Mouse (Mus musculus): ENCODE results near the gene Diaph3. TPM values are rescaled to one million over a fixed set of nuclear protein-coding genes. Genes with fewer than 3 reads are reported as not detected.

Diaph3 gene
- polyA plus RNA-seq, 1 experiment from 2014 or later = 7.4 TPM

DNA sequence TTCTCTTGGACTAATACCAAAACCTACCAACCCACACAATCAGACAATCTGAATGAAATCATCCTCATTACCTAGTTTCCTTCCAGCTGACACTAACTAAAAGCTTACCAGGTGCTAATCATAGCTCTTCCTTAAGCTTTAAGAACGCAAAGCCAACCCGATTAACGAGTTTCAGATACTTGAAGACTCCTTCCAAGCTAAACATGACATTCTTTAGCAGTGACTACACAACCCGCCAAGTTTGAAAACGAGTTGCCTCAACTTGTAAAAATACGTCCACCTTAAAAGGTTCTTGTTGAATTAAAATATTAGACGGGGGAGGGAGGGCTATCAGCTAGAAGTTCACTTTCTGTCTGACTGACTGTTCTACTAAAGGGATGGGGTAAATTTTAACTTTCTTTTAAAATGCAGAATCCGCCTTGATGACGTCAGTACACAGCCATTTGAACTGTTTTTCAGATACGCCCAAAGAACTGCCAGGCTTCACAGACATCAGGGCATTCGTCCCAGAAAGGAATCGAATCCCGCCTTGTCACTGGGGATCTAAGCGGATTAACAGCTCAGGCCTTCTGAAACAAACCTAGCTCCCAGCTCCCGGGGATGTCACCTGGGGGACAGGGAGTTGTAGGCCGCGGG lies 590 bp downstream of the Diaph3 start:
- no peaks in the 10 kb centered on the region for H3K9me3 ChIP-seq (ENCODE audit: control insufficient read depth, low read length)
- peak overlapping the region; percentile 75 for H3K4me3 ChIP-seq (ENCODE audit: low read depth, low read length)
- peak overlapping the region; percentile 74 for H3K9ac ChIP-seq (ENCODE audit: low read length)
- no peaks in the 10 kb centered on the region for H3K27me3 ChIP-seq (ENCODE audit: control insufficient read depth, insufficient read depth, low read length)
- 6% methylated on average over 17 of the region's 17 CpGs for WGBS
- no peak overlapping the region for H3K27ac ChIP-seq (ENCODE audit: low read depth, low read length)
- H3K36me3 ChIP-seq (ENCODE audit: control insufficient read depth, insufficient read depth, low read length) = no peaks in the 10 kb centered on the region
- H3K4me2 ChIP-seq = peak overlapping the region; percentile 81
- DNase-seq (ENCODE audit: low spot score, missing footprints) (peak; percentile 88), ATAC-seq (ENCODE audit: low FRiP score) (no peak; the same call in 1 of the 2 replicates)
- peaks cover 5% of the 10 kb centered on the region; the same call in 1 of the 2 replicates for H3K4me1 ChIP-seq (ENCODE audit: control insufficient read depth, insufficient read depth, low read length)

DNA sequence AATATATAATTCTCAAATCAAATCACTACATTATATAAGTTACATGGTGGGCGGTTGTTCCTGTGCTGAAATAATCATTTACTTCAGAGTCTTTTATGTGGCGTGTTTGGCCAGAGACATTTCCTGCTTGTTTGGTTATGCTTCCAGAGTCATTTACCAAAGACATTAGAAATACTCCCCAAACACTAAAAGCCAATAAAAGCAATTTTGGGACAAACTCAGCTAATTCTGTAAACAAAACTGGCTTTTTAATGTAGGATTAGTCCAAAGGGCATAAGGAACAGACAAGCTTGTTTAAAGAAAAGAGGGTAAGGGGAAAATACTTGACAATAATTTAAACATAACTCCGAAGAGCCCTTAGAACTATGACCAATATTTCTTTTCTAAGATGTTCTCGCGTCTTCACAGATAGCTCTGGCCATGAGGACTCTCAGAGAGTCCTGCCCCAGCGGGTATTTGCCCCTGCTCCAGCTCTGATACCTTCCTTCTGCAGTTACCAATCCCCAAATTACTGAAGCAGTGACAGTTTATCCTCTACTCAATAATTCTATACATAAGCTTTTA lies 14.9 kb downstream of the Diaph3 start:
- no peak for ATAC-seq (ENCODE audit: low FRiP score)
- H3K4me1 ChIP-seq (ENCODE audit: control insufficient read depth, insufficient read depth, low read length) = peaks cover 2% of the 10 kb centered on the region; the same call in 1 of the 2 replicates
- 93% methylated on average over 6 of the region's 6 CpGs for WGBS
- no peak overlapping the region for H3K4me2 ChIP-seq
- H3K9me3 ChIP-seq (ENCODE audit: control insufficient read depth, low read length) = no peaks in the 10 kb centered on the region
- H3K4me3 ChIP-seq (ENCODE audit: low read depth, low read length) = no peak overlapping the region
- no peaks in the 10 kb centered on the region for H3K36me3 ChIP-seq (ENCODE audit: control insufficient read depth, insufficient read depth, low read length)
- H3K27ac ChIP-seq (ENCODE audit: low read depth, low read length) = no peak overlapping the region
- DNase-seq (ENCODE audit: low spot score, missing footprints) = peak; percentile 72
- no peak overlapping the region for H3K9ac ChIP-seq (ENCODE audit: low read length)
- no peaks in the 10 kb centered on the region for H3K27me3 ChIP-seq (ENCODE audit: control insufficient read depth, insufficient read depth, low read length)

DNA sequence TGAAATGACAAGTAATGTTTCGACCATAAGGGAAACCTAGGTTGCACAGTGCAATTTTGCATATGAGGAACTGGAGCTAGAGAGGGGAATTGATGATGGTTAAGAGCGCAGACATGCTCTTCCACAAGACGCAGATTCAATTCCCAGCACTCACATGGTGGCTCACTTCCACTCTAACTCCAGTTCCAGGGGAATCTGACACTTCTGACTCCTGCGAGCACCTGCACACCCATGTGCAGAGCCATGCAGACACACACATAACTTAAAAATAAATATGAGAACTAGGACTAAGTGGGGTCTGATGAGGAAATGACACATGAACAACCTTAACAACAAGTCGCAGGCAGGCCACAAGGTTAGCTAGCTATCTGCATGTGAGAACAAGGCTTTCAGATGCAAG lies 15.5 kb downstream of the Diaph3 start:
- H3K36me3 ChIP-seq (ENCODE audit: control insufficient read depth, insufficient read depth, low read length) = no peaks in the 10 kb centered on the region
- ATAC-seq (ENCODE audit: low FRiP score) = no peak

DNA sequence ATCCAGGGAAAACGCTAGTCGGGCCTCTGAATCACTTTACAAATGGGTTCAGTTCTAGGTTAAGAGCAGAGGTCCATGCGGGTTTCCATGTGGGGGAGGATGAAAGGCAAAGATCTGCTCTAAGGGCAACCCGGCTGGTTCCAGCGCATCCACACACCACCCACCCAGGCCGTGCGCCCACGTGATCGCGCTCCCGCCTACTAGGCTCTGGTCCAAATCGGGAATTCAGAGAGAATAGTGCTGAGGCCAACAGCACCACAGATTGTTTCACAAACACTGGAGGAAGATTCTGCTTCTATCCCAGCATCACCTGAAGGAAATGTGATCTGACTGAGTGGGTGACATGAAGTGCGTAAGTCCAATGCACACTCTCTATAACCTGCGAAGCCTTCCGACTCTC lies 17.9 kb downstream of the Diaph3 start:
- Histone ChIP-seq H3K9me3 (ENCODE audit: control insufficient read depth, low read length) (no peaks in the 10 kb centered on the region), H3K27ac (ENCODE audit: low read depth, low read length) (no peak overlapping the region), H3K4me3 (ENCODE audit: low read depth, low read length) (no peak overlapping the region), H3K27me3 (ENCODE audit: control insufficient read depth, insufficient read depth, low read length) (no peaks in the 10 kb centered on the region), H3K4me1 (ENCODE audit: control insufficient read depth, insufficient read depth, low read length) (peaks cover 2% of the 10 kb centered on the region; the same call in 1 of the 2 replicates), H3K36me3 (ENCODE audit: control insufficient read depth, insufficient read depth, low read length) (no peaks in the 10 kb centered on the region), H3K4me2 (no peak overlapping the region), H3K9ac (ENCODE audit: low read length) (no peak overlapping the region)
- 91% methylated on average over 15 of the region's 15 CpGs for WGBS
- DNase-seq (ENCODE audit: low spot score, missing footprints) (no peak), ATAC-seq (ENCODE audit: low FRiP score) (0 out of 2 replicates have a peak, but pooled peaks have one; percentile 42)

More for the DNA sequence above, 15.5 kb downstream of the Diaph3 start:
- H3K9me3 ChIP-seq (ENCODE audit: control insufficient read depth, low read length) = no peaks in the 10 kb centered on the region
- H3K27me3 ChIP-seq (ENCODE audit: control insufficient read depth, insufficient read depth, low read length) = no peaks in the 10 kb centered on the region
- no peak overlapping the region for H3K4me2 ChIP-seq
- H3K4me1 ChIP-seq (ENCODE audit: control insufficient read depth, insufficient read depth, low read length) = peaks cover 2% of the 10 kb centered on the region; the same call in 1 of the 2 replicates
- H3K9ac ChIP-seq (ENCODE audit: low read length) = no peak overlapping the region
- H3K4me3 ChIP-seq (ENCODE audit: low read depth, low read length) = no peak overlapping the region
- 92% methylated on average over 5 of the region's 5 CpGs for WGBS
- peak; percentile 35 for DNase-seq (ENCODE audit: low spot score, missing footprints)
- H3K27ac ChIP-seq (ENCODE audit: low read depth, low read length) = no peak overlapping the region

DNA sequence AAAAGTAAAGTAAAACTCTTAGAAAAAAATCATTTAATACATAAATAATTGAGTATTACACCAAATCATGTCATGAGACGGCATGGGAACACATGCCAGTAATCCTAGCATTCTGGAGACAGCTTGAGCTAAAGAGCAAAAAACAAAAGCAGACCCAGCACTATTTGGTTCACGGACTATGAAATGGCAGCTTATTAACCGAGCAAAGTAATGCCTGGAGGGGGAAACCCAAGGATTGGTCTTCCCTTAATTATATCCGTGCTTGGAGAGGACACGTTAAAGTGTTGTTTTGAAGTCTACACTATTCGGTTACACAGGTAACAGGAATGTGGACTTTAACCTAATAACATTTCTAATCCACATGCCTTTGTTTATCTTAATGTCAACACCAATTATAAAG lies 19.2 kb downstream of the Diaph3 start:
- DNase-seq (ENCODE audit: low spot score, missing footprints) = peak; percentile 79
- peaks cover 2% of the 10 kb centered on the region; the same call in 1 of the 2 replicates for H3K4me1 ChIP-seq (ENCODE audit: control insufficient read depth, insufficient read depth, low read length)

DNA sequence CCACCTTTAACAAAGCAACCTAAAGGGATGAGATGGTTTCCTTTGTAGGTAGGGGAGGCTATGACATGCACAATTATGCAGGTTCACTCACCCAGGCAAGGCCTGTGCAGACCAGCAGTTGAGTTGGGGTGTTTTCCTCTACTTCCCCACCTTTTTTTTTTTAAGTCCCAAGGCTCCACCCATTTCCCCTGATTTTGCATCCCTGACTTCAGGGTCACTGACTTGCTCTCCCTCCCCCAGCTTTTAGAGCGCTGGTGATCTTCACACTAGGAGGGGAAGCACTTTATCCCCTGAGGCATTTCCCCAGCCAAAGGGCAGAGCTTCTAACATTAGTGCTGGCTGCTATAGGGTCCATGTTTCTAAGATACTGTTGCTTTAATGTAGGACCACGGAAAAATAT lies 30.4 kb downstream of the Diaph3 start:
- WGBS = 18% methylated on average over 2 of the region's 2 CpGs
- DNase-seq (ENCODE audit: low spot score, missing footprints) (peak; percentile 53), ATAC-seq (ENCODE audit: low FRiP score) (no peak)
- H3K36me3 ChIP-seq (ENCODE audit: control insufficient read depth, insufficient read depth, low read length) = no peaks in the 10 kb centered on the region
- no peak overlapping the region for H3K4me3 ChIP-seq (ENCODE audit: low read depth, low read length)
- H3K9me3 ChIP-seq (ENCODE audit: control insufficient read depth, low read length) = no peaks in the 10 kb centered on the region
- H3K9ac ChIP-seq (ENCODE audit: low read length) = no peak overlapping the region
- no peaks in the 10 kb centered on the region for H3K27me3 ChIP-seq (ENCODE audit: control insufficient read depth, insufficient read depth, low read length)
- 0 out of 2 replicates have a peak, but pooled peaks cover 2% of the 10 kb centered on the region for H3K4me1 ChIP-seq (ENCODE audit: control insufficient read depth, insufficient read depth, low read length)
- no peak overlapping the region for H3K4me2 ChIP-seq
- H3K27ac ChIP-seq (ENCODE audit: low read depth, low read length) = no peak overlapping the region

More for the DNA sequence above, 19.2 kb downstream of the Diaph3 start:
- Histone ChIP-seq H3K4me2 (no peak overlapping the region), H3K27ac (ENCODE audit: low read depth, low read length) (no peak overlapping the region), H3K9me3 (ENCODE audit: control insufficient read depth, low read length) (no peaks in the 10 kb centered on the region), H3K27me3 (ENCODE audit: control insufficient read depth, insufficient read depth, low read length) (no peaks in the 10 kb centered on the region), H3K4me3 (ENCODE audit: low read depth, low read length) (no peak overlapping the region), H3K36me3 (ENCODE audit: control insufficient read depth, insufficient read depth, low read length) (no peaks in the 10 kb centered on the region), H3K9ac (ENCODE audit: low read length) (no peak overlapping the region)
- 59% methylated on average over 6 of the region's 6 CpGs for WGBS
- ATAC-seq (ENCODE audit: low FRiP score) = no peak

DNA sequence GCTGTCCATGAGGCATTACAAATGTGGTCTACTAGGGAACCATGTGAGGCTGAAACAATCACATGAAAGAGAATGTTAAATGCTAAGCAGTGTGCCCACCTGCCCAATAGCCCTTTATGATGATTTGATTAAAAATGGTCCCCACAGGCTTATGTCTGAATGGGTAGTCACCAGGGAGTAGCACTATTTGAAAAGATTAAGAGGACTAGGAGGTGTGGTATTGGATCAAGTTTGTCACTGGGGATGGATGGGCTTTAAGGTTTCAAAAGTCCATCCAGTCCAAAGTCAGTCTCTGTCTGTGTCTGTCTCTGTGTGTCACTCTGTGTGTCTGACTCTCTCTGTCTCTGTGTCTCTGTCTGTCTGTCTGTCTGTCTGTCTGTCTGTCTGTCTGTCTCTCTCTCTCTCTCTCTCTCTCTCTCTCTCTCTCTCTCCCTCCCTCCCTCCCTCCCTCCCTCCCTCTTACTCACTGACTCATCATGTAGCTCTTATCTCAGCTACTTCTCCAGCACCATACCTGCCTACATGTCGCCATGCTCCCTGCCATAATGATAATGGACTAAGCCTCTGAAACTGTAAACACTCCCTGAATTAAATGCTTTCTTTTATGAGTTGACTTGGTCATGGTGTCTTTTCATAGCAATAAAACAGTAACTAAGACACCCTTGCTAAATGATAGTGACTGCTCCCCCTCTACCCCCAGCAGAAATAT lies 41.5 kb downstream of the Diaph3 start:
- DNase-seq (ENCODE audit: low spot score, missing footprints) (no peak), ATAC-seq (ENCODE audit: low FRiP score) (no peak)
- Histone ChIP-seq H3K36me3 (ENCODE audit: control insufficient read depth, insufficient read depth, low read length) (no peaks in the 10 kb centered on the region), H3K4me3 (ENCODE audit: low read depth, low read length) (no peak overlapping the region), H3K27ac (ENCODE audit: low read depth, low read length) (no peak overlapping the region), H3K9ac (ENCODE audit: low read length) (no peak overlapping the region), H3K4me2 (no peak overlapping the region), H3K4me1 (ENCODE audit: control insufficient read depth, insufficient read depth, low read length) (no peaks in the 10 kb centered on the region), H3K9me3 (ENCODE audit: control insufficient read depth, low read length) (no peaks in the 10 kb centered on the region), H3K27me3 (ENCODE audit: control insufficient read depth, insufficient read depth, low read length) (no peaks in the 10 kb centered on the region)
- WGBS = 87% methylated on average over 1 of the region's 1 CpGs

DNA sequence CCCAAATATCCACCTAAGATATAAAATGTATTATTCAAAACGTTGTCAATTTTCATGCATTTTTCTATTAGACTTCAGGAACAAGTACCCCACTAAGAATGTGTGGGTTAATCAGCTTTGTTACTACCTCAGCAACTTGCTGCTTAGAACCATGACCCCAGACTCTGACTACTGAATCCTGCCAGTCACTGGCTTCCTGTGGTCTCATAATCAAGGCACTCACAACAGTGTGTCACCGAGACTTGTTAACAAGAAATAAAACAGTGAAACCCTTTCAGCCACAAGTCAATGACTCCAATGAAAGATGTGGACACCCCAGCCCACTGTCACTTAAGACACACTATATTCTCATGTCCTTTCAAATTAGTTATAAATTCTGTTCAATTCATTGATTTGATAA lies 42.9 kb downstream of the Diaph3 start:
- Histone ChIP-seq H3K4me2 (no peak overlapping the region), H3K9ac (ENCODE audit: low read length) (no peak overlapping the region), H3K27me3 (ENCODE audit: control insufficient read depth, insufficient read depth, low read length) (no peaks in the 10 kb centered on the region), H3K4me3 (ENCODE audit: low read depth, low read length) (no peak overlapping the region), H3K36me3 (ENCODE audit: control insufficient read depth, insufficient read depth, low read length) (no peaks in the 10 kb centered on the region), H3K4me1 (ENCODE audit: control insufficient read depth, insufficient read depth, low read length) (no peaks in the 10 kb centered on the region), H3K9me3 (ENCODE audit: control insufficient read depth, low read length) (no peaks in the 10 kb centered on the region), H3K27ac (ENCODE audit: low read depth, low read length) (no peak overlapping the region)
- ATAC-seq (ENCODE audit: low FRiP score) (no peak), DNase-seq (ENCODE audit: low spot score, missing footprints) (no peak)
- 86% methylated on average over 2 of the region's 2 CpGs for WGBS

DNA sequence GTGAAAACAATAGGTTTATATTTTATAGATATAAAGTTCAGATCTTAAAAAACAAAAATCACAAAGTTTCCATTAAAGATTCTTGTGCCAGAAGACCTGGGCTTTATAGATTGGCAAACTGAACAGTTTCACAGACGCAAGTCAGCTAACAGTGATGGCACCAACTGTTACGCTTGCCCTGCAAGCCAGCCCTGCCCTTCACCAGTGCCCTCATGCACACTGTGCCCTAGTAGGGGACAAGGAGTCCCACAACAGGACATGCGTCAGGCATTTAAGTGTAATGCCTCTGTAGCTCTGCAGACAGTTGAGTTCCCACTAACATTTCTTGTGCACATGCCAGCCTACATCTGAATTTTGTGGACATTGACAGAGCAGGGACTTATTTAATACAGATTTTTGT lies 49.5 kb downstream of the Diaph3 start:
- Histone ChIP-seq H3K27ac (ENCODE audit: low read depth, low read length) (no peak overlapping the region), H3K27me3 (ENCODE audit: control insufficient read depth, insufficient read depth, low read length) (no peaks in the 10 kb centered on the region), H3K9me3 (ENCODE audit: control insufficient read depth, low read length) (no peaks in the 10 kb centered on the region), H3K4me2 (no peak overlapping the region), H3K36me3 (ENCODE audit: control insufficient read depth, insufficient read depth, low read length) (no peaks in the 10 kb centered on the region), H3K9ac (ENCODE audit: low read length) (no peak overlapping the region), H3K4me1 (ENCODE audit: control insufficient read depth, insufficient read depth, low read length) (no peaks in the 10 kb centered on the region), H3K4me3 (ENCODE audit: low read depth, low read length) (no peak overlapping the region)
- WGBS = 95% methylated on average over 3 of the region's 3 CpGs
- DNase-seq (ENCODE audit: low spot score, missing footprints) (no peak), ATAC-seq (ENCODE audit: low FRiP score) (no peak)
